Mouse (Mus musculus) forebrain, embryonic 14.5 days (tissue): ENCODE results near the gene Crb2. TPM values are rescaled to one million over a fixed set of nuclear protein-coding genes. Genes with fewer than 3 reads are reported as not detected.

Source experiments
- ATAC-seq: fragments of 200-750 bp; cut with Nextera tagmentation; 2 replicates; pipeline ENCODE4 v1.8.0; 2017; ENCODE audit warnings: mild to moderate bottlenecking, moderate library complexity
- DNase-seq: peaks from one replicate; pipeline ENCODE4 v3.0.0-alpha.2; 2015; ENCODE audit warnings: low spot score
- H3K27ac ChIP-seq: fragments of 300-500 bp; sonication (generic); 2 replicates; pipeline ENCODE4 v1.5.1; 2014; ENCODE audit warnings: low read depth, mild to moderate bottlenecking, control low read depth, low read length, moderate library complexity
- H3K27me3 ChIP-seq: fragments of 300-500 bp; sonication (generic); replicated peaks from 2 replicates; pipeline ENCODE4 v1.6.1; 2014; ENCODE audit warnings: low read length, control low read depth, mixed read lengths; ENCODE audit not compliant: control insufficient read depth, insufficient read depth
- H3K36me3 ChIP-seq: fragments of 300-500 bp; sonication (generic); 2 replicates; pipeline ENCODE4 v1.6.1; 2014; ENCODE audit warnings: low read length, control low read depth; ENCODE audit not compliant: control insufficient read depth, insufficient read depth
- H3K4me1 ChIP-seq: fragments of 300-500 bp; sonication (generic); 2 replicates; pipeline ENCODE4 v1.6.1; 2014; ENCODE audit warnings: antibody characterized with exemption, low read length, control low read depth; ENCODE audit not compliant: control insufficient read depth, insufficient read depth
- H3K4me2 ChIP-seq: fragments of 300-500 bp; sonication (generic); 2 replicates; pipeline ENCODE4 v1.6.1; 2014; ENCODE audit warnings: mild to moderate bottlenecking, control low read depth, low read length
- H3K4me3 ChIP-seq: fragments of 300-500 bp; sonication (generic); 2 replicates; pipeline ENCODE4 v1.5.1; 2014; ENCODE audit warnings: low read depth, low read length, control low read depth
- H3K9ac ChIP-seq: fragments of 300-500 bp; sonication (generic); 2 replicates; pipeline ENCODE4 v1.6.1; 2014; ENCODE audit warnings: mild to moderate bottlenecking, low read length, control low read depth, moderate library complexity
- H3K9me3 ChIP-seq: fragments of 300-500 bp; sonication (generic); replicated peaks from 2 replicates; pipeline ENCODE4 v1.6.1; 2016; ENCODE audit warnings: low read length, control low read depth, mixed read lengths; ENCODE audit not compliant: control insufficient read depth
- WGBS: fragments of 180-500 bp; shearing (Covaris S2); extraction: QIAGEN DNeasy Blood & Tissue Kit; methylation state at CpG from one replicate; pipeline ENCODE4 v1.1.7; 2014; 5-methylcytosine and 5-hydroxymethylcytosine counted together
- polyA plus RNA-seq: library from polyadenylated mRNA; unstranded; fragments of >200 nt; fragmentation: Nextera tagmentation; extraction: Ambion mirVana; gene quantifications from 2 replicates; pipeline ENCODE4 v1.2.1, GENCODE M21; 2014

Crb2 gene
- polyA plus RNA-seq, 1 experiment from 2014 or later = 4.0 TPM

DNA sequence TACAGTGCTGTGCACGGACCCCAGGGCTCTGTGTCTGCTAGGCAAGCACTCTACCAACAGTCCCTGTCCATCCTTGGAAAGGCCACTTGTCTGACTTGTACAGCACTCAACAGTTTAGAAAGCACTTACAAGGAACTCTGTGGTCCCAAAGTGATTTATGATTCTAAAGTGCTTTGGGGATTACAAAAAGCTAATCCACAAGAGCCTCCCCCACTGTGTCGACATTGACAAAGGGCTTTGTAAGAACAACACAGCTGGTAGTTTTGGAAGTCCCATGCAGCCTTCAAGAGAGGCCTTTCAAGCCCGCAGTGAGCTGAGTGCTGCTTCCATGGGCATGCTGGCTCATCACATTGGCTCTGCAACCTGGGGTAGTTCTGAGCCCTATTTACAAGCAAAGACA lies 12.4 kb upstream of the Crb2 start:
- no peak for ATAC-seq
- H3K27me3 ChIP-seq = no peaks in the 10 kb centered on the region

DNA sequence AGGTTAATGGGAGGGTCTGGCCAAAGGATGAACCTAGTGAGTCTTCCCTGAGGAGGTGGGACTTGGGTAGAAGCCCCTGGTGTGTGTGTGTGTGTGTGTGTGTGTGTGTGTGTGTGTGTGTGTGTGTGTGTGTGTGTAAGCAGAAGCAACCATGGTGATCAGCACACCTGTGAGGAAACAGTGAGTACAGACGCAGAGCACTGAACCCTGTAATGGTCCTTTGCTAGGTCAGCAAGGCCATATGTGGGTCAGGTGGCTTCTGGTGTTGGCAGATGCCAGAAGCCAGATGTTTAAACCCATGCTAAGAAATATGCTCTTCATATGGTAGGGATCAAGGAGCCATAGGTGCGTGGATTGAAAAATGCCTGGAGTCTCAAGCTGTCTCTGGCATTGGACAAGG lies 11.5 kb upstream of the Crb2 start:
- no peak for ATAC-seq
- no peak overlapping the region for H3K27ac ChIP-seq
- no peak overlapping the region for H3K4me2 ChIP-seq
- H3K4me1 ChIP-seq = peaks cover 15% of the 10 kb centered on the region
- no peak for DNase-seq
- no peak overlapping the region for H3K4me3 ChIP-seq
- WGBS = 100% methylated on average over 2 of the region's 2 CpGs
- H3K36me3 ChIP-seq = no peaks in the 10 kb centered on the region
- no peaks in the 10 kb centered on the region for H3K9me3 ChIP-seq
- no peaks in the 10 kb centered on the region for H3K27me3 ChIP-seq
- H3K9ac ChIP-seq = no peak overlapping the region

More for the DNA sequence above, 12.4 kb upstream of the Crb2 start:
- peaks cover 15% of the 10 kb centered on the region for H3K4me1 ChIP-seq
- no peaks in the 10 kb centered on the region for H3K36me3 ChIP-seq
- DNase-seq = no peak
- no peak overlapping the region for H3K27ac ChIP-seq
- no peaks in the 10 kb centered on the region for H3K9me3 ChIP-seq
- no peak overlapping the region for H3K9ac ChIP-seq
- H3K4me3 ChIP-seq = no peak overlapping the region
- no peak overlapping the region for H3K4me2 ChIP-seq
- WGBS = 12% methylated on average over 3 of the region's 3 CpGs

DNA sequence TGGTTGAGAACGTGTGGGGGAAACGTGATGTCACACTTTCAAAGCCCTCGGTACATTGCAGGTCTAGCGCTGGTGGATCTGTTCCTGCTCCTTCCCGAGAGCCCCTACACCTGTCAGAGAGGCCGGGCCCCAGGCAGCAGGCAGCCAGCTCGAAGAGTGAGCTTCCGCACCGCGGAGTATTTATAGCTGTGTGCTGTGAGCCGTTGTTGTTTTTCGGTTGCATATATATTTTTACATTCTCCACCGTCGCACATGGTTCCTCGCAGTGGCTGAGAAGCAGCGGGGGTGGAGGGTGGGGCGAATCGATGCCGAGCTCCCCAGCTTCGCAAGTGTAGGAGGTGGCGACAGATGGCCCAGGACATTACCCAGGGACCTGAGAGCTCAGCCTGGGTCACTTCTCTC lies 11.0 kb upstream of the Crb2 start:
- Histone ChIP-seq H3K36me3 (no peaks in the 10 kb centered on the region), H3K27ac (no peak overlapping the region), H3K27me3 (no peaks in the 10 kb centered on the region), H3K9ac (no peak overlapping the region), H3K4me1 (peaks cover 15% of the 10 kb centered on the region), H3K4me3 (no peak overlapping the region), H3K9me3 (no peaks in the 10 kb centered on the region), H3K4me2 (no peak overlapping the region)
- ATAC-seq (no peak), DNase-seq (no peak)
- WGBS = 27% methylated on average over 21 of the region's 21 CpGs

DNA sequence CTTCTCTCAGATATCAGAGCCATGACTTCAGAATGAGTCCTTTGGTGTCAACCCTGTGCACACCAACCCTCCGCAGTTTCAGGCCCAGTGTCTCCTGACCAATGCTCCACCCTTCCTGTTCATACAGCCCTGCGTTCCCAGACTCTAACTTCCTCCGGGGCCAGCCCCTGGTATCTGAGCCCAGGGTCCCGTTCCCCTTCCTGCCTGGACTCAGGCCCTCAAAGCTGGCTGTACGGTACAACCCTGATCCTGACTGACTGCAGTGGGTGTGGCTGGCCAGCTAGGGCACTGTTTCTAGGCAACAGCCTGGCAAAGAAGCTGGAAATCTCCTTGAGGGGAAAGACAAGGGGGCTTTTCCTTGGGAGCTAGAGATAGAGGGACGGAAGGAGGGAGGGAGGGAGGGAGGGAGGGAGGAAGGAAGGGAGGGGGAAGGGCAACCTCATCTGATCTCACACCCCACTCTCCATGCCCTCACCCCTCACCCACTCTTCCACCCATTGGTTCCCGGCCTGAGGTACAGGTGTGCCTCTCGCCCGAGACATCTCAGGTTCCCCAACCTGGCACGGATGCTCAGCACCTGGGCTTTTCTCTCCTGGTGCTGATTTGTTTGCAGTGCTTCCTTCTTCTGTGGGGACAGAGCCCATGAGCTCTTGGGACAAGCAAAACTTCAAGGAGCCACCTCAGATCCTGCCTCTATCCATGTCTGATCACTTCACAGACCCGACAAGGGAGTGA lies 9.9 kb upstream of the Crb2 start:
- peak; percentile 46 for DNase-seq
- 39% methylated on average over 10 of the region's 11 CpGs for WGBS
- no peak overlapping the region for H3K4me2 ChIP-seq
- no peak overlapping the region for H3K9ac ChIP-seq
- H3K4me1 ChIP-seq = peaks cover 15% of the 10 kb centered on the region
- H3K4me3 ChIP-seq = no peak overlapping the region
- no peaks in the 10 kb centered on the region for H3K27me3 ChIP-seq
- no peak overlapping the region for H3K27ac ChIP-seq
- no peaks in the 10 kb centered on the region for H3K36me3 ChIP-seq
- ATAC-seq = peak; percentile 30; the same call in 1 of the 2 replicates
- no peaks in the 10 kb centered on the region for H3K9me3 ChIP-seq

DNA sequence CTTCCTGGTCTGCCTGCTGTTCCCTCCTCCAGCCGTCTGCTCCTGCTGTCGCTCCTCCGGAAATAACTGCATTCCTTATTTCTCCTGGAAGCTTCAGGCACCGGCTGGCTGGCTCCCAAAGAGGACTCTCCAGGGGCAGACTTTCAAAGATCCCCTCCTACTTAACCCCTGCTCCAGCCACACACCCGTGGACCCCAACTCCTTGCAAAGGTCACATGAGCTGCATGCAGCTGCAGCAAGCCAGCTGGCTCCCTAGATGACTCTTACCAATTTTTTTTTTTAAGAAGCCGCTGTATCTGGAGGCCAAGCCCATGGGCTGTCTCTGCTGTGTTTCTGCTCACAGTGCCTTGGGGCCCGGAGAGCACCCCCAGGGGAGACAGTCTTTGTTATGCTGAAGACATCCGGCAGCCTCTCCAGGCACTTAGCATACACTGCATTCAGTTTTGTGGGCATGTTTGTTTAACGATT lies 8.9 kb upstream of the Crb2 start:
- no peaks in the 10 kb centered on the region for H3K27me3 ChIP-seq
- H3K9me3 ChIP-seq = no peaks in the 10 kb centered on the region
- H3K4me3 ChIP-seq = no peak overlapping the region
- peak; percentile 67 for DNase-seq
- 4% methylated on average over 9 of the region's 9 CpGs for WGBS
- H3K4me2 ChIP-seq = no peak overlapping the region
- H3K27ac ChIP-seq = no peak overlapping the region
- H3K9ac ChIP-seq = 0 out of 2 replicates have a peak overlapping the region, but pooled peaks have one; percentile 6
- no peaks in the 10 kb centered on the region for H3K36me3 ChIP-seq
- peaks cover 15% of the 10 kb centered on the region for H3K4me1 ChIP-seq
- ATAC-seq = 0 out of 2 replicates have a peak, but pooled peaks have one; percentile 7

DNA sequence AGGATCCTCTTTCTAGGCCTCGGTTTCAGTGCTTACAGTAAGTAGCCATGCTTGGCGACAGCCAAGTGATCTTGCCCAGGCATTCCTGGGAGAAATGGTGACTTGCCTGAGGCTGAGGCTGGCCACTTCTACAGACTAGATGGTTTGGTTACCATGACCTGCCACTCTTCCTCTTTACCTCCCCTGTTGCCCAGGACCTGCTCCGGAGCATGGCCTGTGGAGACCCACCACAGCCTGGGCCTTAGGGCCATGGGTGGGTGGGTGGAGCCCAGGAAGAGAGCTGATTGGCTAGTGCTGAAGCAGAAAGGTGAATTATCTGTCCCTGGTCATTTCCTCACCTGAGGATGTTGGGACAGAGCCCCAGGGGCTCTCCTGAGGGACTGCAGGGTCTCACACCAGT lies 8.3 kb upstream of the Crb2 start:
- H3K9ac ChIP-seq = no peak overlapping the region
- H3K4me3 ChIP-seq = no peak overlapping the region
- H3K9me3 ChIP-seq = no peaks in the 10 kb centered on the region
- 64% methylated on average over 3 of the region's 3 CpGs for WGBS
- DNase-seq = no peak
- ATAC-seq = no peak
- H3K36me3 ChIP-seq = no peaks in the 10 kb centered on the region
- H3K4me1 ChIP-seq = peaks cover 15% of the 10 kb centered on the region
- no peak overlapping the region for H3K27ac ChIP-seq
- H3K4me2 ChIP-seq = no peak overlapping the region
- no peaks in the 10 kb centered on the region for H3K27me3 ChIP-seq

DNA sequence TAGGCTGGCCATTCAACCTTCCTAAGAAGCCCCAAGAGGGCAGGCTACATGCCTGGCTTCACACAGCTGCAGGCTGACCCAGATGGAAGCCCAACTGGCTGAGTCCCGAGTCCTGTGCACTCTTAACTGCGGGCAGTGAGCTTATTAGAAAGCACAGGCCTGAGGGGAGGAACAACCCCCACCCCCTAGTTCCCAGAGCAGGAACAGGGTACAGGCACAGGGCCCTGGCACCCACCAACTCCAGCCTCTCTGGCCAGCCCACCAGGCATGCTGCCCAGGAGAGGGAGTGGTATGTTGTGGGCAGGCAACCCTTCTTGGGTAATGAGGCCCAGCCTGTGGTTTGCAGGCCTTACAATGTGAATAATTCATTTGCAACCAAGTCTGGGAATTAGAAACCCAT lies 7.1 kb upstream of the Crb2 start:
- peak; percentile 72 for DNase-seq
- H3K27ac ChIP-seq = no peak overlapping the region
- H3K4me3 ChIP-seq = no peak overlapping the region
- WGBS = 58% methylated on average over 2 of the region's 2 CpGs
- peak; percentile 28 for ATAC-seq
- H3K4me2 ChIP-seq = no peak overlapping the region
- H3K27me3 ChIP-seq = no peaks in the 10 kb centered on the region
- no peaks in the 10 kb centered on the region for H3K36me3 ChIP-seq
- H3K4me1 ChIP-seq = peaks cover 15% of the 10 kb centered on the region
- no peaks in the 10 kb centered on the region for H3K9me3 ChIP-seq
- no peak overlapping the region for H3K9ac ChIP-seq

DNA sequence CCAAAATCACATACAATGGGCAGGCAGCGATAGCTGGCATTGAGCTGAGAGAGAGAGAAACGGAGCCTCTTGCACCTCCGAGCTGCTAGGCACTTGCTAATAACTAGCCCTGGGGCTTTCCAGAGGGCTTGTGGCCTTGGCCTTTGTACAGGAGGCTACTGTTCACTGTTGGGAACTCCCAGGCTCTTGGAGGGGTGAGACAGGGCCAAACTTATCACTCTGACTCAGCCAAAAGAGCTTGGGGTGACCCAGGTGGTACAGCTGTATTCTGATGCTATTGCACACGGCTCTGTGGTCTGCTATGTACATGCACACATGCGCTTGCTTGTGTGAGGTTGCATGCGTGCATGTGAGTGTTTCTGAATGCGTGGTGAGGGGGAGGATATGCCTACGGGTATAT lies 6.3 kb upstream of the Crb2 start:
- Histone ChIP-seq H3K36me3 (no peaks in the 10 kb centered on the region), H3K9ac (no peak overlapping the region), H3K4me2 (no peak overlapping the region), H3K27ac (no peak overlapping the region), H3K4me3 (no peak overlapping the region), H3K4me1 (peaks cover 15% of the 10 kb centered on the region), H3K27me3 (no peaks in the 10 kb centered on the region), H3K9me3 (no peaks in the 10 kb centered on the region)
- DNase-seq (no peak), ATAC-seq (no peak)
- 81% methylated on average over 8 of the region's 8 CpGs for WGBS

DNA sequence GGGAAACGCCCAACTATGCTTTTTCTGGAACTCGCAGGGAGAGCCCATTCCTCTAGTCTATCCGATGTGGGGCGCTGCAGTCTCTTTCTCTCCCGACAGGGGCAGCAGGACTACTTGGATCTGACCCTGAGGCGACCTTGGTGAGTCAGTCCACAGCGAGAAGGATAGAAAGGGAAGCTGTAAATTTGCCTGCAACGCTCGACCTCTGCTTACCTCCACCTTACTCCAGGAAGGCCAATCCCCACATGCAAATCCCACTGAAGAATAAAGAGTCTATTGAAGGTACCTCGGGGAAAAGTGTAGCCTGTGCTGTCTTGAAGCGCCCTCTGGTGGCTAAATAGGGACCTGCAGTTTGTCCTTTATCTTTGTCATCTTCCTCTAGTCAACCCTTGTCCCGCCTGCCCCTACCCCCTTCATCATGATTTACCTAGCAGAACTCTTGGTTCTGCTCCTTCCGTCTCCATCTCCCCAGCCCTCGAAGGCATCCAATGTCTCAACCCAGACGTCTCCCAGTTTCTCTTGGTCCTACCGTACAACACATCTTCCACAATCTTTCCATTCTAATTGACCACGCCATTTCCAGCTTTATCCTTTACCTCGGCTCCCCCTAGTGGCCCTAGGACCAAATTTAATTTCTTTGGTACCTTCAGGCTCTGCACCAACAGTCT lies 4.3 kb upstream of the Crb2 start:
- WGBS = 1% methylated on average over 18 of the region's 18 CpGs
- H3K4me2 ChIP-seq = peak overlapping the region; percentile 54
- H3K27ac ChIP-seq = no peak overlapping the region
- DNase-seq (peak; percentile 96), ATAC-seq (peak; percentile 56)
- H3K36me3 ChIP-seq = no peaks in the 10 kb centered on the region
- H3K4me3 ChIP-seq = peak overlapping the region; percentile 30
- H3K27me3 ChIP-seq = no peaks in the 10 kb centered on the region
- H3K9me3 ChIP-seq = no peaks in the 10 kb centered on the region
- H3K9ac ChIP-seq = peak overlapping the region; percentile 61; the same call in 1 of the 2 replicates
- H3K4me1 ChIP-seq = peaks cover 13% of the 10 kb centered on the region
